Mouse (Mus musculus) CD4-positive, CD25-positive, alpha-beta regulatory T cell (primary cell): ENCODE measurements around the gene Olfr560. TPM values are rescaled to one million over a fixed set of nuclear protein-coding genes. Genes with fewer than 3 reads are reported as not detected.

Source experiments
- polyA plus RNA-seq: library from polyadenylated mRNA; unstranded; fragments of 100-300 nt; shearing (Covaris generic); gene quantifications from one replicate; pipeline ENCODE4 v1.2.1, GENCODE M21; 2017

Olfr560 gene
- not detected for polyA plus RNA-seq

DNA sequence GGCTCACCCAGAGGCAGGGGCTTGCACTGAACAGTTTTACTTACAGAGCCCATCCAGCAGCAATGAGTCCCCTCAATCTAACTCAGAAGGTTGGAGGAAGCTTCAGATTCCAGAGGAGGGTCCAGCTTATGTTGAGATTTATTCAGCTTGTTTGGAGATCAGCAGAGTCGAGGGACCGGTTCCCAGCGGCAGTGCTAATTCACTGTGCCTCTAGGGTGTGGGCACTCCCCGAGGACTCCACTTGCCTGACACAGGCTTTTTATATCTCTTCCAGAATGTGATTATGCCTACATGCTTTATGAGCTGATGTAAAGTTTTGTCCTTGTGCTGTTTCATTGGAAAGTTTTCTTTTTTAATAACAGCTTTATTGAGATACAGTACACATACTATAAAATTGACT lies at the start of gene Olfr560, which contains the start of gene Olfr78:
TSS of gene Olfr560 (minus strand) at position 101 of the 400 bp plus-strand sequence.
TSS of gene Olfr78 (minus strand) at position 206 of the 400 bp plus-strand sequence.

DNA sequence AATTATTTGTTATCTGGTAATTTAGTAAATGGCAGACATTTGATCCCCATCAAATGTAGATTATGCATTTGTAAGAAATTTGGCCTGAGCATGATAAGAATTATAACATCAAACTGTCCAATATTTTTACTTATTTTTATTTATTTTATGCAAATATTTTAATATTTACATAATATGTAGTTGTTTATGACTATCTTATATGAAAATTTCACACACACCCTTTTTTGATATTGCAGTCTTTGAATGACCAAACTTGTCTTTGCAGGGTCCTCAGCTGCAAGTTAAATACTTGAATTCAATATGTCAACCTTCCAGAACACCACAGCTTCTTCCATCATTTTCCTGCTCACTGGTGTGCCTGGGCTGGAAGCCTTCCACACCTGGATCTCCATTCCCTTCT lies 44.0 kb upstream of the Olfr560 start, which contains the start of gene Olfr564:
TSS of gene Olfr564 (plus strand) at position 301 of the 400 bp plus-strand sequence.

DNA sequence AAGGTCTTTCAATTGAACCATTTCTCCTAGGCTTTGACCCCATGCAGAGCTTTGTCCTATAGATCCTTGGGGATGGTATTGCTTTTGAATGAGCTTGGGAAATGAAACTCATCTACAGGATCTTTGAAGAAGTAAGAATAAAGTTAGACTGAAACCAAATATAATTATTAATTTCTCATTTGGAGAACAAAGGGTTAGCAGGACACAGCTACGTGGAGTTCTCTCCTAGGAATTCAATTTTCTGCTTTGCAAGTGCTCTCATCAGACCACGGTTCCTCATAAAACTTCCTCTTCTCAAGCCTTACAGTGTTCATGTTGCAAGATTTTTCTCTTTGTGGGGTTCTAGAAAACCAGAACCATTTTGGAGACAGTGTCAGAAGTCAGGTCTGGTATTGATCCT lies 11.8 kb upstream of the Olfr560 start, which contains the start of gene Olfr561:
TSS of gene Olfr561 (plus strand) at position 301 of the 400 bp plus-strand sequence.

DNA sequence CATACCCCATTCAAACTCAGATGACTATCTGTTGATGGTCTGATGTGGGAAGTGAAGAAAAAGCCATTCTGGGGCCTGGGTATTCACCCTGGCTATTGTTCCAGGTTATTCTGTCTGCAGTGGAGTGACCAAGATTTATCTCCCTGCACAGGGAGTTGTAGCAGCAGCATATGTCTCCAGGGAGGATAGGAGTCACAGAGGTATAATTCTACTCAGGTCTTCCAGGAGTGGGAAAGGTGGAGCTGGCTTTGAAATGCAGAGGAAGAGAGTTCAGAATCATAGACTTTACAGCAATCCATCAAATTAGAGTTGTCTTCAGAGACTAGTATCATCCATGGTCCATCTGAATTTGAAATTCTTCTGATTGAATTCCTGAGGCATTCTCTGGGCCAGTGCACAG lies 31.8 kb downstream of the Olfr560 start, which contains the start of gene Olfr559:
TSS of gene Olfr559 (minus strand) at position 101 of the 400 bp plus-strand sequence.

DNA sequence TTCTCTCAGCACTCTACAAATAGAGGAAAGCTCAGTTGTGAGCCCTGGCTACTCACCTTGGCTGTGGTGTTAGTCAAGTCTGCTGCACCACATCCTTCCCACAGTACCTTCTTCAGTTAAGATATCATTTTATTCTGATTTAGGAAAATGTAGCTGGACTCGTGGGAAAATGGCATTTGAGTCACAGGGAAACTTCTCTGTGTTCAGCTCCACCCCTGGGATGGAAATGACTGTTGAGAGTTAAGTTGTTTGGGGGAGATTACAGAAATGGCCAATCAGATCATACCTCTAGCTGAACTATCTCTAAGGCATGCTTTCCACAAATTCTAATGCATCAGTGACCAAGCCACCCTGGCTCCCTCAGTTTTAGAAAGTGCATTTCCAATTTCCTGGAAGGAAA lies 40.2 kb downstream of the Olfr560 start, which contains the start of gene Olfr33:
TSS of gene Olfr33 (minus strand) at position 101 of the 400 bp plus-strand sequence.

DNA sequence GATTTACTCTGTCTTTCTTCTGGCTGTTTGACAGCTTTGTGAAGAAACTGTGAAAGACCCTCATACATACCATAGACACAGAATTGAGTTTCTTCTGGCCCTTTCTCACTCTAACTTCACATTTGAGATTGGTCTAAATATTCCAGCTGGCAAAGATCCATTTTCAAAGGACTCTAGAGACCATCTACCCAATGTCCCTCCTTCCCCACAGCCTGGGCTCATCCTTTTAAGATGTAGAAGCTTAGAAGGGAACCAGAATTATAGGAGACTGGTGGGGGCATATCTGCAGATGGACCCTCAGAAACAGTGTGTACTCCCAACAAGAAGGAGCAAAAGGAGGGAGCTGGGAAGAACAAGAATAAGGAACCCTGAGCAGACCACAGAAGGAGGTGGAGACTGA lies 57.3 kb downstream of the Olfr560 start, which contains the start of gene Olfr558:
TSS of gene Olfr558 (plus strand) at position 301 of the 400 bp plus-strand sequence.

Other genes starting within 250 kb of the Olfr560 start
- not detected for gene Olfr547, start 224.6 kb downstream of the Olfr560 start, polyA plus RNA-seq
- gene Olfr548-ps1, start 218.5 kb downstream of the Olfr560 start, polyA plus RNA-seq, result not detected
- gene Olfr549, start 209.5 kb downstream of the Olfr560 start, polyA plus RNA-seq, result not detected
- 94.3 TPM for gene Trim21, start 193.9 kb downstream of the Olfr560 start, polyA plus RNA-seq
- 0.04 TPM for gene Olfr550, start 187.9 kb downstream of the Olfr560 start, polyA plus RNA-seq
- not detected for gene Olfr551, start 167.5 kb downstream of the Olfr560 start, polyA plus RNA-seq
- not detected for gene Olfr552, start 161.6 kb downstream of the Olfr560 start, polyA plus RNA-seq
- gene Olfr553, start 141.1 kb downstream of the Olfr560 start, polyA plus RNA-seq, result not detected
- gene Olfr554, start 120.9 kb downstream of the Olfr560 start, polyA plus RNA-seq, result 0.31 TPM
- gene Olfr555, start 100.5 kb downstream of the Olfr560 start, polyA plus RNA-seq, result not detected
- gene Olfr556, start 94.5 kb downstream of the Olfr560 start, polyA plus RNA-seq, result not detected
- gene Trim68, start 72.0 kb downstream of the Olfr560 start, polyA plus RNA-seq, result 16.9 TPM
- not detected for gene Olfr557, start 63.5 kb downstream of the Olfr560 start, polyA plus RNA-seq
- gene Olfr558, start 57.2 kb downstream of the Olfr560 start, polyA plus RNA-seq, result not detected
- gene Olfr33, start 40.3 kb downstream of the Olfr560 start, polyA plus RNA-seq, result not detected
- gene Olfr559, start 31.9 kb downstream of the Olfr560 start, polyA plus RNA-seq, result not detected
- not detected for gene Olfr78, start 105 bp upstream of the Olfr560 start, polyA plus RNA-seq
- gene Olfr561, start 11.9 kb upstream of the Olfr560 start, polyA plus RNA-seq, result not detected
- gene Olfr564, start 44.1 kb upstream of the Olfr560 start, polyA plus RNA-seq, result not detected
- gene Olfr566, start 99.4 kb upstream of the Olfr560 start, polyA plus RNA-seq, result not detected
- 0.25 TPM for gene Olfr568, start 117.8 kb upstream of the Olfr560 start, polyA plus RNA-seq
- gene Olfr569, start 131.5 kb upstream of the Olfr560 start, polyA plus RNA-seq, result not detected
- not detected for gene Olfr570, start 135.2 kb upstream of the Olfr560 start, polyA plus RNA-seq
- not detected for gene Olfr571, start 158.2 kb upstream of the Olfr560 start, polyA plus RNA-seq
- not detected for gene Olfr572, start 165.0 kb upstream of the Olfr560 start, polyA plus RNA-seq
- gene Olfr573-ps1, start 183.2 kb upstream of the Olfr560 start, polyA plus RNA-seq, result not detected
- gene Olfr574, start 189.1 kb upstream of the Olfr560 start, polyA plus RNA-seq, result not detected
- gene Olfr575, start 199.4 kb upstream of the Olfr560 start, polyA plus RNA-seq, result not detected
- not detected for gene Olfr576, start 203.3 kb upstream of the Olfr560 start, polyA plus RNA-seq
- gene Olfr577, start 216.6 kb upstream of the Olfr560 start, polyA plus RNA-seq, result not detected
- gene Olfr578, start 230.0 kb upstream of the Olfr560 start, polyA plus RNA-seq, result not detected